Mouse (Mus musculus): ENCODE data around the gene Lama4.

The Lama4 gene

DNA sequence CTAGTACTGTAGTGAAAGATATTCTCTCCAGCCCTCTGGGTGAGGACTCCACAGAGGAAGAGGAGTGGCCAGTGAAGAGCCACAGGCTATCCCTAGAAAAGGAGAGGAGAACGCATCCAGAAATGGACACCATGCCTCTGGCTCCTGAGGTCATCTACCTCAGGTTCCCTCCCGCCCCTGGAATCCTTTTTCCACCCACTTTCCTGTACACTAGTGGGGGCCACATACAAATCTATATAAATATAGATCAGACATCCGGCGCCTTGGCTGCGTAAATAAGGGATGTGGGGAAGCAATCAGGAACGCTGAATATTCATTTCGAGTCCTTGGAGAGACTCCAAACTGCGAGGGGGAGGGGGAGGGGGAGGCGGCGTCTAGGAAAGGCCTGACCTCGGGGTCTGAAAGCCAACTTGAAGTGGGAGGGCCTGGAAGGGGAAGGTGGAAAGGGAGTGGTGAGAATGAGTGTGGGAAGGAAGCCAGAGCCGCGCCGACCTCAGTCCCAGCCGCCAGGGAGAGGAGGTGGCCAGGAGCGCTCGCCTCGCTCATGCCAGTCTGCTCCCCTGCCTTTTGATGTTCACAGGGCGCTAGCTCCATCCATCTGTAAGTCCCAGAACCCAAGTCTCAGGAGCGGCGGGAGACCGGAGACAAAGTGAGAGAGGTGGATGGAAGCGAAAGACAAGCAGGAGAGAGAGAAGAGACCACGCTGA, at the start of gene Lama4:
Gene Lama4, plus strand, starts transcription at position 441 of the 707 bp plus-strand sequence.
- peak; percentile 77 for DNase-seq (ENCODE audit: low read depth, low spot score)

DNA sequence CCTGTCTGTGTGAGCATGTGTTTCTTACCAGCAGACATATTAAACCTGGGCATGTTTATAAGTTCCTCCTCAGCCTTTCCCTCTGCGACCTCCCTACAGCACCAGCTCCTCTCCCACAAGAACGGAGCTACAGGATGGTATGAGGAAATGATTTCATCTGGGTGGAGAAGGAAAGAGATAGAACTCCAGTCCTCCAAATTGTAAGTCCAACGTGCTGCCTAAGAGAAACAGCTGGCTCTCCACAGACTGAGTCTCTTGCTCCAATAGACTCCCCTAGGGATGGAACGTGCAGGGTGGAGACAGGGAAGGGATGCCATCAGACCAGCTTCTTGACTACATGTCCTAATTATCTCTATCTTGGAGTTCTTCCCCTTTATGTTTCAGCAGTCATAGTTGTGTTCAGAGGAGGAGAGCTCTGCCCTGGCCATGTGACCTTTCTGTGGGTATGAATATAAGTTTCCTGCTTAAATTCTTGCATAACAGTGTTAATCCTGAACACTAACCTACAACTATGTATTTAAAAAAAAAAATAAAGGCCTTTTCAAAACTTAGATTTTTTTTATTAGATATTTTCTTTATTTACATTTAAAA, 49.2 kb upstream of the Lama4 start:
- DNase-seq (ENCODE audit: low read depth, low spot score) = no peak

DNA sequence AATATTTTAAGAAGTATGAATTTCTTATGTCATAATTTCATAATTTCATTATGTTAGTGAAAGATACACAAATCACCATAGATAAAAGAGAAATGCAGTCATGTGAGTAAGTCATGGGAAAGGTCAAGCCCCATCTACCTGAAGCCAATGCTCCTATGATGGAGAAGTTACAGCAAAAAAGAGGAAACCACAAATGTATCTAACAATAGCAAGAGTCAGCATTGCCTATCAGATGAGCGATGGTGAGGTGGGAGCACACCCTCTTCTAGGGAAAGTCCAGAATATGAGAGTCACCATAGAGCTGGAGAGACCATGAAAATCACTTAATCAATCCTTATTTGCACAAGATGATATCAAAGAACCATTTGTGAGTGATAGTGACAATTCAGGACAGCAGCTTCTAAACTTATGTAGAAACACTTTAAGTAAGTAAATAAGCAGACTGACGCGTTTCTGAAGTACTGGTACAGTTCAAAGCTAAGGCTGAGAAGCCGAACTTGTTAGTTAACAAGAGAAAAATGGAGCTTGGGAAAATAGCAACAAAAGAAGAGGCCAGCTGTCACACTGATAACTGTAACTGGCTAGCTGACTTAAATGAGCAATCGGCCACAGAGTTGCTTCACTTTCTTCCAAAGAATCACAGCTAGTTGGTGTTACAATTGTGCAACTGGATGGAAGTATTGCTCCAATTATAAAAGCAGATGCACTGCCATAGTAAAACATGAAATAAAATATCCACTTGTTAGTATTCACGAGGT, 36.2 kb upstream of the Lama4 start:
- DNase-seq (ENCODE audit: low read depth, low spot score) = no peak

DNA sequence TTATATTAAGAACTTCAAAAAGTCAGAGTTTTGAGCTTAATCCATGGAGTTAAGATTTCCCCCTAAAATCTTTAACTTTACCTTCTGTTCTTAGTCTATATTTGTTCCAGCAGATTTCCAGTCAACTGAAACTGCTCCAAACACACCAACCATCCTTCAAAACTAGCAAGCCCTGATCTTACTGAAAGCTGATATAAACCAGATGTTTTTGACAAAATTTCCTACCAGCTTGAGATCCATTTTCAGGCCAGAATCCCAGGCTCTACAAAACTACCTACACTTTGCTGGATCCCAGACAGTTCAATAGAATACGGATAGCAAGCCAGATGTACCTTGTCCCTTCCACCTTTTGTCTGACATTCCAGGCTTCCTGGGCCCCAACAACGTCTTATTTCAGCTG, 20.6 kb upstream of the Lama4 start:
- no peak for DNase-seq (ENCODE audit: low read depth, low spot score)

DNA sequence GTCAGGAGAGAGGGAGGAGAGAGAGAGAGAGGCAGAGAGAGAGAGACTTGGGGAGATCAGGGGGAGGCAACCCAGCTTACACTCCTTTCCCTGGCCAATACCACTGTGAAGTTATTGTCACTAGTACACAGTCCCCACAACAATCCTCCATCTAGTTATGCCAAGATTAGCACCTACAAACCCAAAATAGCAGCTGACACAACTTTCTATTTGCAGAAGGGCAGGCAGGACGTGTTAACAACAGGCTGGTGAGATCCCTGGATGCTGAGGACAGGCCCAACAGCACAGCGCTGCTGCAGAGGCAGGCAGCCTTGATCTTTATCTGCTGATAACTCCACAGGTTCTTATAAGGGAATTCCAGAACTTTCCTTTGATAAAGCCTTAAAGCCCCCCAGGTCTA, 3.4 kb upstream of the Lama4 start:
- no peak for DNase-seq (ENCODE audit: low read depth, low spot score)

GRCm38 (mm10) chr10:38964719-38965074, 618 bp upstream of the Lama4 start:
- no peak for DNase-seq (ENCODE audit: low read depth, low spot score)

GRCm38 (mm10) chr10:38965857-38966256, 542 bp downstream of the Lama4 start:
- peak; percentile 19 for DNase-seq (ENCODE audit: low read depth, low spot score)

DNA sequence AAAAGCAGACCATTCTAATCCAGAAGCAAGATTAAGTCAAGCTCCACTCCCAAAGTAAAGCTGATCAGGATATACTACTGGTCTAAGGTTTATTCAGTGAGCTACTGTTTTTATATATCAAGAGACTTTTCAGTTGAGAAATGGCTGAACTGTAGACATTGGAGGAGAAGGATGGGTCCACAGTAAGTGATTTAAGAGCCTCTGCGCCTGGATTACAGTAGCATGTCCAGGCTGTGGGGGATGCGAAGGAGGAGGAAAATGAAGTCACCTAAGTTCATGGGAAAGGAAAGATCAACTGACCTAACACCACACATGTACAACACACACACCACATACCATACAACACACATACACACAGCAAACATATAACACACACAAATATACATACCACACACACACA, 1.3 kb downstream of the Lama4 start:
- DNase-seq (ENCODE audit: low read depth, low spot score) = no peak

DNA sequence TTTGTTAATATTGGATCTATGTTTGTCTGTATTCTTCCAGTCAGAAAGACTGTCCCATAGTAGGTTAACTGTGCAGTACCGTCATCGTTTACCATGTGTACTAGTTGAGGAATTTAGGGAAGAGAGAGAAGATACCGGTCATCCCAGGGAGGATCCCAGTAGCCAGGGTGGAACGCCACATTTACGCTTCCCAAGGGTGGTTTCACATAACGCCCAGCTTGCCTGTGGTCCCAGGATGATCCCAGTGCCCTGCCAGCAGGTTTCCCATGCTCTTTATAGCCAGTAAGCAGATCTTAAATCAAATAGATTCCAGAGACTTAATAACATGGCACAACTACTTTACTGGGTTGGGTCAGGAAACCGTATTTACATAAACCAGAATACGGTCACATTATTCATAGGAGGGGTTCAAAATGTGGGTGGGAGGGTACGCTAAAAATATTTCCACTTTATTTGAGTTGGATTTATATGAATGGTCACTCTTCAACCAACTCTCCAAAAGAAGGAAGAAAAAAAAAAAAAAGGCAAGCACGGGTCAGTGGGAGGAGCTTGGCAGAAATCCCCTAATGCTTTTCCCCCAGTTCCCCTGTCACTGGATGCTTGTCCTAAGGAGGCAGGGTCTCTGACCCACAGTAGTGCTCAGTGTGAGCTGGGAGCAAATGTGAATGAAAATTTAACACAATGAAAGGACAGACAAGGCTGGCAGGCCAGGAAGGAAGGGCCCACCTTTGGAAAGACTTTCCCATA, 3.2 kb downstream of the Lama4 start:
- DNase-seq (ENCODE audit: low read depth, low spot score) = peak; percentile 52

GRCm38 (mm10) chr10:38969543-38969942, 4.2 kb downstream of the Lama4 start:
- DNase-seq (ENCODE audit: low read depth, low spot score) = no peak

- DNase-seq (ENCODE audit: low read depth, low spot score) = no peak
These were observed 4.7 kb downstream of the Lama4 start for GRCm38 (mm10) chr10:38969975-38970374.

DNA sequence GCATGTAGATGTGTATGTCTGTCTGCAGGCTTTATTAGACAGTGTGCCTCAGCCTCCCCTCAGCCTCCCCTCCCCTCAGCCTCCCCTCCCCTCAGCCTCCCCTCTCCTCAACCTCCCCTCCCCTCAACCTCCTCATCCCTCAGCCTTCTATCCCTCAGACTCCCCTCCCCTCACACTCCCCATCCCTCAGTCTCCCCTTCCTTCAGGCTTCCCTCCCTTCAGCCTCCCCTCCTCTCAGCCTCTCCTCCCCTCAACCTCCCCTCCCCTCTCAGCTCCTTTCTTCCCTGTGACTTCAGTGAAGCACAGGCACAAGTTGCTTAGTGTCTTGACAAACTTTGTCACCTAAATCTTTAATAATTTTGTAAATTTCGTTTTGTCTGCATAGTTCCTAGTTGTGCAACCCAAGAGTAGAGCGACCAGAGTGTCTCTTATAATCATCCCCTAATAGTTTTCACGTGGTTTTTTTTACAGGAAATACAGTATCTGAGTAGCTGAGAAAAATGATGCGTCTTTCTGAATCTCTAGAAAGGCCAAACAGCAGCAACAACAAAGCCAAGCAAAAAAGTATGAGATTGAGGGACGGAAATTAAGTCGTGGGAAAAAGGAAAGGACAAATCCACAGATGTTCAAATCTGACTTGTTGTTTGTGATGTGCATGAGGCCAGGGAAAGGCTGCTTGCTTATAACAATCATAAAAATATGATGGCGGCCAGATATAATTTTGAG, 7.1 kb downstream of the Lama4 start:
- DNase-seq (ENCODE audit: low read depth, low spot score) = no peak

- no peak for DNase-seq (ENCODE audit: low read depth, low spot score)
These were observed 7.7 kb downstream of the Lama4 start for GRCm38 (mm10) chr10:38973016-38973415.

DNA sequence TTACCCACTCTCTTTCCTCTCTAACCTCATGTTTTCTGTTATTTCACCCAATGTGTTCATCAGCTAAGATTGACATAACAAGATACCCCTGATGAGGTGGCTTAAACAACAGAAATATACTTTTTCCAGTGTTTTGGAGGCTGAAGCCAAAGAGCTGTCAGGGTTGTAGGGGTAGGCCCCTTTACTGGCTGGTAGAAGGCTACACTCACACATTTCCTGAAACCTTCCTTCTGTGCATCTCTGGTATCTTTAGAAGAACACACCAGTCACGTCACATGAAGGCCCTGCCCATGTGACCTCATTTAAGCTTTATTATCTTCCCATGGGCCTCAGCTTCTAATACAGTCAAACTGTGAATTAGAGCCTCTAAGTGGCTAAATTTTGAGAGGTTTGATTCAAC, 12.9 kb downstream of the Lama4 start:
- no peak for DNase-seq (ENCODE audit: low read depth, low spot score)

GRCm38 (mm10) chr10:38979699-38980098, 14.4 kb downstream of the Lama4 start:
- DNase-seq (ENCODE audit: low read depth, low spot score) = no peak

DNA sequence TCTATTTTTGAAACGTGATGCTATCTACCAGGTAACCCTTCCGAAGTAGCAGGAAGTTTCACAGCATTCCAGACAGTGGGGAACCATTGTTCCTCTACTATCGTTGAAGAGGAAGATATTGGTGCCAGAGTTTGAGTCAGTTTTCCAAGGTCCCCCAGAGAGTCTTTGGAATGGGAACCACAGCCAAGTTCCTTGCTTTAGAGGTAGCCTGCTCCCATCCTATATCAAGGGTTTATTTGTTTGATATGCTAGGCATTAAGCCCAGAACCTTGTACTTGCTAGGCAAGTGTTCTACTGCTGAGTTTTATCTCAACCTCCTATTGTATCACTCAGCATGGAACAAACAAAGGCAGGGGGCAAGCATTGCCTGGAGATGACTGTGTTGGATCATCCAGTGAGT, 15.7 kb downstream of the Lama4 start:
- DNase-seq (ENCODE audit: low read depth, low spot score) = no peak

DNA sequence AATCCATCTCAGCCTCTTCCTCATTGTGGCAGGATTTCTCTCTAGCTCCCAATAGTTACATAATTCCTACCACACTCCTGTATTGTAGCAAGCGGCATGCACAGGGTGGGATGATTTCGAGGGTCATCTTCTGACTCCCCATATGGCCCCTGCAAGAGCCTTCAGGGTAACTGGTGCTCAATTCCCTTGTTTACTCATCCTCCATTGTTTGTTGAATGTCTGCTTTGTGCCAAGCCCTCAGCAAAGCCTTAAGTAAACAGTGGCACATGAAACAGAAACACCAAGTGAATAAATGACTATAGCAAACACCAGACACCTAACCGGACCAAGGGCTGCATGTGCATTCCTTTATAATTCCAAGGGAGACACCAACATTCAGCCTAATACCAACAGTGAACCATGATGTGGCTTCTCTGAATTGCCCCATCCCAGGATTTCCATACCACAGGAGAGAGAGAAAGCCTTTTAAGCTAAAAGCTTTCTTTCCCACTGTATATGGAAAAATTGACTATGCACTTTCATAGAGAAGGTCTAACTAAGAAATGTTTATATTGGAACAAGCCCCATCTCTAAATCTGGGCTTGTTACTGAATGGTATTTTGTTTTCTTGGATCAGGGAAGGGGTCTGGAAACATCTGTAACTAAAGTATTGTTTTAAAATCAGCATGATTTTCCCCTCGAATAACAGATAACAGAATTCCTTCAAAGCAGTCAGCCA, 19.2 kb downstream of the Lama4 start:
- DNase-seq (ENCODE audit: low read depth, low spot score) = no peak

DNA sequence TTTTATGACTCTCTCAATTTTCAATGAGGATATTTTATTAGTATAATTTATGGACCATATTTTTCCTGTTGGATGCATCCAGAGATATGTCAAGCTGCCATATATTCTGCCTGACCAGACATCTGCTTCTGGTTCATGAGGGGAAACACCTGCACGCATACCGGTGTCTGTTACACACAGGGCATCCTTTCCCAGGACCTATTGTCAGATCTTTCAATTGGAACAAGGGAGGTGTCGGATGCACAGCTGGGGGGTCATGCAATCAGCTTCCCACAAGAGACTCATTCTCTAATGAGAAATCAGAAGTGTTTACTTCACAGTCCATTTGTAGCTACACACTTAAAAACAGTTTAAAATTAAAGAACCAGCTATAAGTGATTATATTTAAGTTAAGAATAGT, 20.7 kb downstream of the Lama4 start:
- DNase-seq (ENCODE audit: low read depth, low spot score) = no peak

DNA sequence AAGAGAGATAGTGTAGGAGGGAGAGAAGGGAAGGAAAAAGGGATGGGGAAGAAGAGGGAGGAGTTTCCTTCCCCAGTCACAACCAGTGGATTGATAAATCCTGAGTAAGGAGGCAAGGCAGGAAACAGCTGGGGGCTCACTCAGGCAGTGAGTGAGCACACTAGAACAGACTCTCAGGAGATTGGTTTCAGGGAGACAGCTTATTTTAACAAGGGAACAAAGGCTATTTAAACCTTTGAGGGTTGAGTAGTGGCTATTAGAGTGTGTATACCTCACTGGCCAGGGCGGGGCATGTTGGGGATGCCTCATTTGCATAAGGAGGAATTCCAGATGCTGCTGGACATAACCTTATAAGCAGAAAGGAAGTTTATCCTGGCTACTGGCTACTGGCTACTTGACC, 27.5 kb downstream of the Lama4 start:
- DNase-seq (ENCODE audit: low read depth, low spot score) = no peak

GRCm38 (mm10) chr10:38993632-38994424, 28.5 kb downstream of the Lama4 start:
- DNase-seq (ENCODE audit: low read depth, low spot score) = no peak
